Mouse (Mus musculus): Measurements from ENCODE around the gene Zfp341.

- no peak for TF ChIP-seq CTCF (IDR thresholded peaks at IDR 0.05)
- no peak for TF ChIP-seq POLR2A (IDR thresholded peaks at IDR 0.05; ENCODE audit: insufficient read depth, low read depth, low read length)
Measured at GRCm38 (mm10) chr2:154677651-154678139, 64.6 kb downstream of the Zfp341 start.
